Mouse (Mus musculus): Measurements from ENCODE around the gene Kank1. TPM values are rescaled to one million over a fixed set of nuclear protein-coding genes. Genes with fewer than 3 reads are reported as not detected.

Kank1 gene
- 10 to 100 TPM; 14.3 to 14.4 TPM for total RNA-seq (2021)
- long read RNA-seq, experiment 1, partial matches to known transcripts = 7 of 14 reads
- long read RNA-seq, experiment 1, other reads (novel, unspliced or antisense) = 7 of 14 reads
- long read RNA-seq, experiment 2, partial matches to known transcripts = 10 of 30 reads
- long read RNA-seq, experiment 2, other reads (novel, unspliced or antisense) = 20 of 30 reads

DNA sequence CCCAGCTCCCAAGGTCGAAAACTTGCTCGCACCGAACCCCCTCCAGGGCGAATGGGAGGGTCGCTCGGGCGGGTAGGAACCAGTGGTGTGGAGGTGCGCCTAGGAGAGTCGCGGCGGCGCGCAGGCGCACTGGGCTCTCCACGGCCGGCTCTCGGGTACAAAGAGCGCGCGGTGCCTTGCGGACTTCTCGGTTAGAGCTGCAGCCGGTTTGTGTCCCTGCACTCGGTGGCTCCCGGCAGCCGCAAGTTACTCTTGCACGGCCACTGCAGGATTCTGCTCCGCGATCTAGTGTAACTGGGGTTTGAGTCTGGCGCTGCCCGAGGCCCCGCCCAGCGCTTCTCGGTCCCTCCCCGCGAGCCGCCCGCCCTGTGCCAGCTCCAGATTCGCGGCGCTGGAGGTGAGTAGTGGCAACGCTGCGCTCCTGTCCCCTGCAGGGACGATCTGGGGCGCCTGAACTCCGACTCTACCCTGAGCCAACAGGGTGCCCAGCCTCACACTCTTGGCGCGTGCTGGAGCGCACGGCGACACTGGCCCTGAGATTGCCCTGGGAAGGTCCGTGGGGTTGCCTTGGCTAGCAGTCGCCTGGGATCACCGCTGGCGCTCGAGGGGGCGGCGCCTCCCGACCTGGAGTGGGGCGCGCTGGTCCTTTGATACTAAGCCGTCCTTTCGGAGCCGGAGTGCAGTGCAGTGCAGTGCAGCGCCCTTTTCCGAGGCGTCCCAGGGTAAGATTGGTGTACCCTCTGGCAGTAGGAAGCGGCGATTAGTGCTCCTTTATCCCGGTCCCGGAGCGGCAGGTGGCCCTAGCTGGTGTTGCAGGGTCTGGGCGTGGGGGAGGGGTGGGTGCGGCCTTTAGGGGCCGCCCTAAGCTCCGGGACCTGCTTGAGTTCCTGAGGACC lies at the start of gene Kank1:
TSS of gene Kank1 (plus strand) at position 380 of the 896 bp plus-strand sequence.
- peak; percentile 59 for DNase-seq
- intact Hi-C loops (cut with DNase I; ENCODE audit: low total_unique reads) = loop anchor here (10.0 kb wide), 1 partner anchor 102 kb away; no protein-coding TSS in a partner anchor

DNA sequence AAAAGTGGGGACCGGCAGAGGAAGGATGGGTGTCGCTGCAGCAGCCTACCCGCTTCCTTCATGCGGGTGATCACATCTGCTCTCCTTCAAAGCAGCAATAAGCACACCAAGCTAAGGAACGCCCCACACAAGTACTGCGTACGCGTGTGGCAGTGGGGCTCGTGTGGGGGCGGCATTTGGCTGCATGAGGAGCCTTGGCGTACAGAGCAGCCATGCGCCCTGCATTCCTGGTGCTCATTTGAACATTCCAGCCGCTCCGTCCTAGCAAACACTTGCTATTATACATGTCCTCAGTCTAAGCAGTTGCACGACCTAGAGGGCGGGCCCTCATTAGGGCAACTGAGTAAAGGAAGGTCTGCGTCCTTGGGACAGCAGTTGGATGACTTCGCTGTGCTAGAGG lies 49.1 kb upstream of the Kank1 start:
- DNase-seq = no peak
- intact Hi-C loops (cut with DNase I; ENCODE audit: low total_unique reads) = no loop called here

DNA sequence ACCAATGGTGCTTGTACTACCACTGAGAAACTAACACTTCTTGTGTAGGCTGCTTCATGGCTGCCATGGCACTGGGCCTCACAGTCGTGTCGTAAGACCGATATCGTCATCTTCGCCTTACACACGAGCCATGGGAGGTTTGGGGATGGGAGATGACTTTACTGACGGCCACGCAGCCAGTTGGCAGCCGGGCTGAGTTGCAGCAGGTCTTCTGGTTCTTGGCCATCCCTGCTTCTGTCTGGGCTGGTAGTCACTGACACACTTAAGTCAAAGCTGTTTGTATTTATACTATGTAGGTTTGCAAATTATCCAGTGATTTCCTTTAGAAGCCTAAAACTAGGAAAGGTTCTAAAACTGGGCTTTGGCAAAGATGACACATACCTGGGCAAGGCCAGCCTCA lies 43.0 kb upstream of the Kank1 start:
- intact Hi-C loops (cut with DNase I; ENCODE audit: low total_unique reads) = no loop called here
- DNase-seq = peak; percentile 24

DNA sequence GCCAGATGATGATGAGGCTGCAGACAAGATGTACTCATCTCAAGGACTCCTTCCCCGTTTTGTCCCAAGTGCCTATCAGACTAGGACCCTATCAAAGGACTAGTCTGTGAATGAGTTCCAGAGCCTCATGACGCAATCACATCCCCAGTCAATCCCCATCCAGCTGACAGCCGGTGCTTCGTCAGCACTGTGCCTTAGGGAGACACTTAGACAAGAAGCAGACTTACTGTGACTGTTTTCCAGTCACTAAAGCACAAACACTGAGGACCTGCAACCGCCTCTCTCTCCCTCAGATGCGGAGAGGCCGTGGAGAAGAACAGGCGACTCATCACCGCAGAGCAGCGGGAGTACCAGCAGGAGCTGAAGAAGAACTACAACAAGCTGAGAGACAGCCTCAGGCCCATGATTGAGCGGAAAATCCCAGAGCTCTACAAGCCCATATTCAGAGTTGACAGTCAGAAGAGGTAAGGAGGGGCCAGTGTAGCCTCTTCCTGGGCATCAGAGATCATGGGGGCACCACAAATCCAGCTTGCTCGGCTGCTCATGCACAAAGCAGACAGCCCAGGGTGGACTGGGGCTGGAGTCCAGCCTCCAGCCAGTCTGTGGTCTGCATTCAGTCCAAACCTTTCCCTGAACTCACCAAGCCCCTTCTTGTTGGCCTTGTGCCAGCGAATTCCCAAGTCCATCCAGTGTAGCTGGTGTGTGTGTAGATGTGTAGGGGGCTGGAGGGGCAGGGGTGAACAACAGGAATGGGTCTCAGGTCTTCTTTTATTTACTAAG lies 36.5 kb upstream of the Kank1 start:
- intact Hi-C loops (cut with DNase I; ENCODE audit: low total_unique reads) = no loop called here
- DNase-seq = no peak

DNA sequence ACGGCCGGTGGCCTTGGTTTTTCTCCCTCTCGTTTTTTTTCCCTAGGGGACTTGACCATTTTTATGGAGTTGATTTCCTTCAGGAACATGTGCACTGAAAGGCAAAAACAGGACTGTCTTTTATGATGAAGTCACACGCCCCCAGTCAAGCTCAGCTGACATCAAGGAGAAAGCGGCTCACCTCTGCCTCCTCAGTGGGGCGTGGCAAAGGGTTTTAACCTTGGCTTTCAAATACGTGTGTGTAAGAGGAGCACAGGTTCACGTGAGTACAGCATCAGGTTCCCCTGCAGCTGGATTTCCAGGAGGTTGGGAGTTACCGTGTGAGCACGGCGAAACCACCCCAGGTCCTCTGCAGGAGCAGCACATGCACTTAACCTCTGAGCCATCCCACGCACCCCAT lies 33.7 kb upstream of the Kank1 start:
- no peak for DNase-seq
- intact Hi-C loops (cut with DNase I; ENCODE audit: low total_unique reads) = no loop called here

DNA sequence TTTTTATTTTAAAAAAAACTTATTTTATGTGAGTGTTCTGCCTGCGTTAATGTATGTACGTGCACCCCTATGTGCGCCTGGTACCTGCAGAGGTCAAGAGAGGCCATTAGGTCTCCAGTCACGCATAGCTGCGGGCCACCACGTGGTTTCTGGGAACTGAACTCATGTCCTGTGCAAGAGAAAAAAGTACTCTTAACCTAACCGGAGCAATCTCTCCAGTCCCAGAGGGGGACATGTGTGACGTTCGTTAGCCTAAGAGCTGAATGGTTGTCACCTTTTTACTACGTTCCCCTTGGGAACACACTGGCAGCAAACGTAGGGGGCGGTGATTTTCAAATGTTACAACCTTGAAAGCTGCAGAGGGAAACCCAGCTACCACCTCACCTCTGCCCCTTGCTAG lies 29.8 kb upstream of the Kank1 start:
- intact Hi-C loops (cut with DNase I; ENCODE audit: low total_unique reads) = no loop called here
- no peak for DNase-seq

- DNase-seq = peak; percentile 33
- intact Hi-C loops (cut with DNase I; ENCODE audit: low total_unique reads) = no loop called here
Measured at GRCm38 (mm10) chr19:25207731-25208361, 28.9 kb upstream of the Kank1 start.

DNA sequence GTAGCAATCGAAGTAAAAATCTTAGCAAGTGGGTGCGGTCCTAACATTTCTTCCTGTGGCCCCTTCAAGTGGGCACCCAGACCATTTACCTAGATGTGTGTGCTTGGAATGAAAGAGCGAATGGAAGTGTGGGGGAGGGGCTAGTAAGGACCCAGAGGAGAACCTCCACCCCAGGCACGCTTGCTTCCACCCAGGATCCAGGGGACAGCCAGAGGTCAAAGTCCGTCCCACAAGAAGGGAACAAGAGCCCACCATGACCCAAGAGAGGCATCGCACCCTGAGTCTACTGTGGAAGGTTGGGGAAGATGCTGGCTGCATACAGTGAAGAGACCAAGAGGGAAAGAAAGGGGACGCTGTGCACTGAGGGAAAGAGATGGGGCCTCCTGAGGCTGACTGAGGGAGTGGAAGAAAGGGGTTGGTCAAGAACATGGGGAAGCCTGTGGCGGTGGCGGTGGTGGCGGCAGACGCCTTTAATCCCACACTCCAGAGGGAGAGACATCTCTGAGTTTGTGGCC lies 28.1 kb upstream of the Kank1 start:
- DNase-seq = no peak
- intact Hi-C loops (cut with DNase I; ENCODE audit: low total_unique reads) = no loop called here

DNA sequence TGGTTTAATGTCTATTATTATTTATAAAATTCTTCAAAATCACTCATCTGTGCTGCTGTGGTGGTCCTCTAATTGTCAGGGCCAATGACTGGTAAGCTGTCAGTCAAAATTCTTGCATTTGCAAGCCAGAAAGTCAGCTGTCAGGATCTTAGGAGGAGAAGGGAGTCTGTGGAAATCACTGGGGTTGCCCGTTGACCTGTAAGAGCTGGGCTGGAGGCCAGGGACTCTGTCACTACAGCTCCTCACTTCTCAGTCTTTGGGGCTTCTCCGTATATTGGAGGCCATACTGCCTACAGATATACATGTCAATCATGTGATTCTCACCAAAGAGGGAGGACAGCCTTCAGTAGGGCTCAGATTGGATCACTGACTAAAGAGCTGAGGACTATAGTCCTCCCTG lies 16.2 kb upstream of the Kank1 start:
- intact Hi-C loops (cut with DNase I; ENCODE audit: low total_unique reads) = no loop called here
- no peak for DNase-seq

GRCm38 (mm10) chr19:25221964-25222640 lies 14.7 kb upstream of the Kank1 start:
- DNase-seq = no peak
- intact Hi-C loops (cut with DNase I; ENCODE audit: low total_unique reads) = no loop called here

- DNase-seq = no peak
- intact Hi-C loops (cut with DNase I; ENCODE audit: low total_unique reads) = loop anchor here (10.0 kb wide), 1 partner anchor 96 kb away; no protein-coding TSS in a partner anchor
Measured at GRCm38 (mm10) chr19:25230058-25230974, 6.5 kb upstream of the Kank1 start.

- intact Hi-C loops (cut with DNase I; ENCODE audit: low total_unique reads) = loop anchor here (10.0 kb wide), 1 partner anchor 96 kb away; no protein-coding TSS in a partner anchor
- no peak for DNase-seq
Measured at GRCm38 (mm10) chr19:25230975-25231334, 5.8 kb upstream of the Kank1 start.

DNA sequence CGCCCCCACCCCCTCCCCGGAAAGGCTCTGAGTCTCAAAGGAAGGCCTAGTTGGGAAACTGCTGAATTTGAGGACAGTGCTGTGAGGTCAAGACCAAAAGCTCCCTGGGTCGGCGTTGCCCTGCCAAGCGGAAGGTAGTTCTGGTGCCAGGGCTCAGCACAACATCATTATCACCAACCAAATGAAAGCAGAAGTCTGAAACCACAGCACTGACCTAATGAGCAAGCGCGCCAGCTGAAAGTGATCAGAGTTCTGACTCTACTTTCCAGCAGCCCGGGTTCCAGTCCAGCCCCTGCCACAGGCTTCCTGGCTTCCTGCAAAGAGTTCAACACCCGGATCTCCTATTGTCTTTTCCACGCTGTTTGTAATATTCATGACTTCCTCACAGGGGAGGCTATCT lies 4.7 kb upstream of the Kank1 start:
- intact Hi-C loops (cut with DNase I; ENCODE audit: low total_unique reads) = loop anchor here (10.0 kb wide), 1 partner anchor 97 kb away; no protein-coding TSS in a partner anchor

DNA sequence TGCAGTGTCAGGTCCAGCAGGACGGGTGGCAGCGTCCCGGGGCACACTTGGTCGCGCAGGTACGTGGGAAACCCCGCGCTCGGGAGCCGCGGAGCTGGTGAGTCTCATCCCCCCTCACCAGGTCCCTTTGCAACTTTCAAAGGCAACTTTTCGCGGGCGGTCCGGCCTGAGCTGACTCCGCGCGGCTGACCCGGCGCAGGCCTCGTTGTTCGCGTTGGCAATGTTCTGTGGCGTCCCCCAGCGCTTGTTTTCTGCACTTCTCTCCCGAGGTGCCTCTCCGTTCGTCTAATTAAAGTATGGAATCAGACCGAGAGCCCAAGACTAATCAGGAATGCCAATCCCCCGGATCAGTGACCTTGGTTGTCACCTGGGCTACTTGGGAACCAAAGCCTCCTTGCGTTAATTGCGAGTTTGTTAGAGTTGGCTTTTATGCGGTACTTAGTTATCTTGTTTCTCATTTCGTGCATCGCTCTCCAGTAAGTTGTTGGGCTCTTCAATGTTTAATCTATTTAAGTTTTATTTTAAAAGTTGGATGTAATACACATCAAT lies 791 bp downstream of the Kank1 start:
- intact Hi-C loops (cut with DNase I; ENCODE audit: low total_unique reads) = loop anchor here (10.0 kb wide), 1 partner anchor 103 kb away; no protein-coding TSS in a partner anchor
- DNase-seq = peak; percentile 55

More for the DNA sequence above, 4.7 kb upstream of the Kank1 start:
- no peak for DNase-seq

DNA sequence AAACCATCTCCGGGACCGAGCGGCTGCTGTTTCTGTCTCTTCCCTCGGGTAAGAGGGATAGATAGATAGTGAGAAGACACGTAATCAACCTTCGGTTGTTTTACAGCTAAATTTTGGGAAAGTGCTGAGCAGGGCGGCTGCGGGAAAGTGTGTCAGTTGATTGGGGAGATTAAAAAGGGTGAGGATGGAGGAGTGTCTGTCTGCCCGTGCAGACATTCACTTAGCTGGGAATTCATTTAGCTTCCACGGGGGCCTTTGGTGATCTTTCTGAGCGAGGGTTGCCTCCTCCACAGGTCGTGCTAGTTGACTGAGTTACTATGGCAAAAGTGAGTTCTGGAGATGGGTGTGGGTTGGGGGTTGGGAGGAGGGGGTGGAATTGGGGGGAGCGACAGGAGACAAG lies 1.3 kb downstream of the Kank1 start:
- no peak for DNase-seq
- intact Hi-C loops (cut with DNase I; ENCODE audit: low total_unique reads) = loop anchor here (10.0 kb wide), 1 partner anchor 103 kb away; no protein-coding TSS in a partner anchor

DNA sequence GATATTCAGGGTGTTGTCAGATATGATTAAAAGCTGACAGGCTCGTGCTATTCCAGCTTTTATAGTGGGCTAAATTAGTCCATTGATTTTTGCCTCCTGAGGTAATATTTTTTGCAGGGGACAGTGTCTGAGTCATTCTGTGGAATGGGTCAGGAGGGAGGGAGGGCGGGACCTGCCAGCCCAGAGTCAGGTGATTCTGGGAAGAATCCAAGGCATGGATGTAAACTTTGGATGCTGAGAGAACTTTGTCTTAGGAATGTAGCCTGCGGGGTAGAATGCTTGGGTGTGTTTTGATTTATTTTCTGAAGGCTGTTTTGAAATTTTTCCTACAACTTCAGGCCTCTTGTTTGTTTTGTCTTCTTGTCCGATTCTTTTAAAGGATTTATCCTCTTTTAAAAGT lies 6.8 kb downstream of the Kank1 start:
- no peak for DNase-seq
- intact Hi-C loops (cut with DNase I; ENCODE audit: low total_unique reads) = no loop called here

DNA sequence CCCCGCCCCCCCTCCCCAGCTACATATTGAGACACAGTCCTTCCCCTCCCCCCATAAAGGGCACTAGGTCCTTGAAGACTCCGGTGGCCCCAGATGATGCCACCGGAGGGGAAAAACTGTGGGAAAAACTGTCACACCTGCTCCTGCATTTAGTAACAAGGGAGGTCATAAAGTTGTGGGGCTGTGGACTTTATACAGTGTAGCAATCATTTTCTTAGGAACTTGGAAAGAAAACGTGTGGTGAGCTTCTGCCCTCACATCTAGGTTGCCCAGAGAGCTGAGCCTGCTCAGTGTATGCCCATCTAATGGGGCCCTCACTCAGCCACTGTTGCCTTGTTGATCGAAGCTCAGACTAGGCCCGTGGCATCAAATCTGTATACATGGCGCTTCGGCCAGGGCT lies 9.3 kb downstream of the Kank1 start:
- no peak for DNase-seq
- intact Hi-C loops (cut with DNase I; ENCODE audit: low total_unique reads) = no loop called here

Data from gastrocnemius, postnatal 14 days (tissue).